Mouse (Mus musculus) cerebellum, adult 11 months (tissue): Measurements from ENCODE around the gene Kcnip3.

Source experiments
- DNase-seq: peaks from one replicate; pipeline ENCODE4 v3.0.0; 2022

The Kcnip3 gene

GRCm38 (mm10) chr2:127461351-127461750 is 60.5 kb downstream of the Kcnip3 start:
- no peak for DNase-seq

DNA sequence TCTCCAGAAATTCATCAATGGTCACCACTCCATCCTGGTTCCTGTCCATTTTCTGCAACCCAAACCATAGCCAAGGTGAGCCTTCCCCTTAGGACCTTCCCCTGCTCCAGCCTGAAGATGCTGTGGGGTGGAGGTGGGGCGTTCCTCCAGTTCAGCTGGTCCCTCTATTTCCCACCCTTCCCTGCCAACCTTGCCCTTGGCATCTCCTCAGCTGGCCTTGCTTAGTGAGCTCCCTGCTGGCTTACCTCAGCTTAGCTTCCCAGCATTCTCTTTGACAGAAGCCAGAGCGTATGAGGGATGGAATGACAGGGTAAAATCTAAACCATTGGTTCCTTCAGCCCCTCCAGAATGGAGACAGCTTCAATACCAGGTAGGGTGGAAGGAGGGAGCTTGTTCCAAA is 62.6 kb downstream of the Kcnip3 start:
- no peak for DNase-seq

GRCm38 (mm10) chr2:127453764-127454163 is 68.1 kb downstream of the Kcnip3 start:
- peak; percentile 65 for DNase-seq

DNA sequence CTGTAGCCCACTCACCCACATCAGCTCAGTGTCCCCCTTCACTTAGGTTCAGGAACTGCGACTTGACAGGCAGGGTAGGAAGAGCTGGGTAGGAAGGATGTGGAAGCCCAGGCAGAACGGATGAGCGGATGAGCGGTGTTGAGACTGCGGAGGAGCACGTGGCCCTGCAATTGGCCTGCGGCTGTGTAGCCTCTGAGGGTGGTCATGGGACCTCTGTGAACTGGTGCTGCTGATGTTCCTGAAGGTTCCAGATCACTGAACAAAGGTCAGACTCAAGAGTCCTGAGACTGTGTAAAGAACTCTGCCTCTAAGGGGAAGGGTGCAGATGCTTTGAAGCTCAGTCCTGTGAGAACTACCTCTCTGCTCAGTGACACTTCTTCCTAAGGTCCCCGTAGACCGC is 68.8 kb downstream of the Kcnip3 start:
- DNase-seq, result no peak

DNA sequence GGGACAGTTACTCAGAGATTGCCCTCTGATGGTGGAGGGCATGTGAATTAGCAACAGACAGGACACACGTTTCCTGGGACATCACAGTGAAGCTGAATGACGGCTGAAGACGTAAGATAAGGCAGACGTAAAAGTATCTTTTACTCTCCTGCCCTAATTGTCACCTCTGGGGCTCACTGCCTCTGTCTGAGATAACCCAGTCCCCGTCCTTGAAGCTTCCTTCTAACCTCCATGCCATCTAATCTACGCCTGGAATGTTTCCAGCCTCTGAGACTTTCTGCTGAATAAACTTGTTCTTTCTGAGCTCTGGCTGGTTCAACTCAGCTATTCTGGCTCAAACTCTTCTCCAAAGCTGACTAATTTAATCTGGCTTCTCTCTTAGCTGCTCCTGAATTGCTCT is 70.1 kb downstream of the Kcnip3 start:
- DNase-seq, result no peak

GRCm38 (mm10) chr2:127449691-127450090 is 72.2 kb downstream of the Kcnip3 start:
- DNase-seq, result no peak

DNA sequence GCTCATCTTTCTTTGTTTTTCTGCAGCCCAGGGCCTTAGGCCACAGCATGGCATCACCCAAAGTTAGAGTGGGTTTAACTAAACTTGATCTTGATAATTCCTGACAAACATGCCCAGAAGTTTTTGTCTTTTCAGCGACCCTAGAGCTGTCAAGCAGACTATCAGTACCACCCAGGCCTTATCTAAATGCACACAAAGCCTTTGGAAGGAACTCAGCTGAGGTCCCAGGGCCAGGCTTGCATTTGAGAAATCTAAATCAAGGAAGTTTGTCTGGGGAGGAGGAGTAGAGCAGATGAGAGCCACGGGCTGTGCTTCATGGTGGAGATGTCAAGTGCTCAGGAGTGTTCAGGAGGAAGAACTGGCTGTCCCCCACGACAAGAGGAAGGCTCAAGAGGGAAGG is 75.0 kb downstream of the Kcnip3 start:
- no peak for DNase-seq

- DNase-seq, result peak; percentile 84
Observed at GRCm38 (mm10) chr2:127444055-127444789, 77.7 kb downstream of the Kcnip3 start, which contains the start of gene Fahd2a. Gene Fahd2a, minus strand, starts transcription at chr2:127444565.

GRCm38 (mm10) chr2:127437697-127438096 is 84.2 kb downstream of the Kcnip3 start:
- no peak for DNase-seq

DNA sequence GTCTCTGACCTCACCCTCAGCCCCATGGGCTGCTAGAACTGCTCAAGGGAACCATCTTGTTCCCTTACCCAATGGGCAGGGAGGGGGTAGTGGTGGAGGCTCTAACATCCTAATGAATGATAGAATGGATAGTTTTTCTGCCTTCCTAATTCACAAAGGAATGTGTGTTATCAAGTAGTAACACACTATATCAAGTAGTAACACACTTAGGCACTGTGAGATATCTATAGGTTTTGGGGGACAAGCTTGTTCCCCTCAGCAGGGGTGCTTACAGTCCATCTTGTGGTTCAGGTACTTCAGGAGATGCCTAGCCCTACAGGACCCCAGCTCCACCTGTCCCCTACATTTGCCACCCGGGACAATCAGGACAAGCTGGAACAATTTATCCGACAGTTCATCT is 86.3 kb downstream of the Kcnip3 start:
- DNase-seq, result no peak

GRCm38 (mm10) chr2:127435135-127435534 is 86.8 kb downstream of the Kcnip3 start:
- DNase-seq, result no peak

DNA sequence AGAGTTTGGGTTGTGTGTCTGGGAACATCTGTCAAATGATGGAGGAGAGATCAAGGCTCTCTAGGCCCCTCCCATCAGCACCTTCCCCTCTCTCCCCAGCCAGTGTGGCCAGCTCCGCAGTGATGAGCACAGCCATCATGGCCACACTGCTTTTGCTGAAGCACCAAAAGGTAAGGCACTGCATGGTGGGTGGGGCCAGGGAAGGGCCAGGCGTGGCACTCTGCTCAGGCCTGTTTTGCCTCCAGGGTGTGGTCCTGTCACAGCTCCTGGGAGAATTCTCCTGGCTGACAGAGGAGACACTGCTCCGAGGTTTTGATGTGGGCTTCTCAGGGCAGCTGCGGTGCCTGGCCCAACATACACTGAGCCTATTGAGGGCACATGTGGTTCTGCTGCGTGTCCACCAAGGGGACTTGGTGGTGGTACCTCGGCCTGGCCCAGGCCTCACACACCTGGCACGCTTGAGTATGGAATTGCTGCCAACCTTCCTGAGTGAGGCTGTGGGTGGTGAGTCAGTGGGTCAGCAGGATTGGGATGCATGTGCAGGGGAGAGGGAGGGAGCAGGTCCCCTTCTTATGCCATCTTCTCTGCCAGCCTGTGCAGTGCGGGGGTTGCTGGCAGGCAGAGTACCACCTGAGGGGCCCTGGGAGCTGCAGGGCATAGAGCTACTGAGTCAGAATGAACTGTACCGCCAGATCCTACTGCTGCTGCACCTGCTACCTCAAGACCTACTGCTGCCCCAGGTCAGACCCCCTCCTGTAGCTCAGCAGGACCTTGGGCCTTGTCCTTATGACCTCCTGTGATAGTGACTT is 88.2 kb downstream of the Kcnip3 start:
- DNase-seq, result no peak

DNA sequence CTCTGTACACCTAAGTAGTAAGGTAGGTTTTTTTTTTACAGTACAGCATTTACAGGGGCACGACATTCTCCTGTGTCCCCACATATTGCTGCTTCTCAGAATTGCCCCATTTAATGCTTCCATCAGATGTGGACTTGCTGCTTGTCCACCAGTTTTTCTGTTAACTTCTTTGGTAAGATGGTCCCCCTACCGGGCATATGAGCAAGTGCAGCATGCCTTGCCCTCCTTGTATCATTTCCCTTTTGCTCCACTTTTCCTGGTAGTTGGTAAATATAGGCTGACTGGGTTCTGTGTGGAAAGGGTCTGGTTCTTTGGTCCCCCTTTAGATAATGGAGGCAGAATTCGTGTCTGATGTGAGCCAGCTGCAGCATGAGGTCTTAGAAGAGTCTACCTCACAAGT is 91.7 kb downstream of the Kcnip3 start:
- no peak for DNase-seq

GRCm38 (mm10) chr2:127424977-127425376 is 96.9 kb downstream of the Kcnip3 start, which contains the start of gene Gpat2:
Gene Gpat2, plus strand, starts transcription at chr2:127425199.
- DNase-seq, result no peak

DNA sequence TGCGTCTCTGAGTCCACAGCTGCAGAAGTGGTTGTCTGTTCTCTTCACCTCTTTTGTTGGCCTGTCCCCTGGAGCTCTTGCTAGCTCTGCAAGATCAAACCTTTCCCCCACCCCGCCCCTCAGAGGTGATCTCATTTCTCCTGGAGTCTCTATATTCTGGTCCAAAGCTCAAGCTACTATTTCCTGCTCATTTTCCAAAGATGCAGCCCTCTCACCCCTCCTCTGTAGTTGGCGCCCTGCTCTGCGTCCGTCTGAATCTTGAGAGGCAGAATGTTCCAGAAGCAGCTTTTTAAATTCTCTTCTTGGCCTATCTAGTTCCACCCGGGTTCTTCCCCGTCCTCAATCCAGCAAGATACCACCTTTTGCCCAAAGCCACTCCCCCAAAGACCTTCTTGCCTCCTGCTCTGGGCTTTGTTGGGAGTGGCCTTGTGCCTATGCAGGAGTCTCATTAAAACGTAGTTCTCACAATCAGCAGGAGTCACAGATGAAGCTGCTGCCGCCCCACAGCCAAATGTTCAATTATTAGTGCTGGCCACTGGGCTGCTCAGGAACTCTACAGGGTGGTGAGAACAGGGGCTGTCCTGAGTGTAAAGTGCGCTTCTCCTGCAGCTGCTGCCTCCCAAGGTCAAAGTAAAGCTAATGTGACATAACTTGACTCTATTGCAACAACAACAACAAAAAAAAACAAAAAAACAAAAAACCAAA is 103.5 kb downstream of the Kcnip3 start:
- no peak for DNase-seq

GRCm38 (mm10) chr2:127416706-127417105 is 105.2 kb downstream of the Kcnip3 start:
- DNase-seq, result no peak

DNA sequence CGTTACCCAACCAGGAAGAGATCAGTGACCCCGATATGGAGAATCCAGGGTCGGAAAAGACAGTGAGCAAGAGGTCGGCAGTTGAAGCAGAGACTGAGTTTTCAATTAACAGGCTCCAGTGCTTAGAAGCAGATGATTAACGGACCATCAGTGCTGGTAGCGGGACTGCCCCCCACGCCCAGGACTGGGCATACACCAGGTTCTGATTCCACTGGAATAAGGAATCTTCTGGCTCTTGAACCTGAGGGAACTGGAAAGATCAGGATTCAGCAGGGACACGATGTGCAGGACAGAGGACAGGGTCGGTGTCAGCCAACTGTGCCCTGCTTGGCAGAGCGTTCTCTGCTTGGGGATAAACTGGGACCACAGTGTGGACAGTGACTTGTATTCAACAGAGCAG is 106.1 kb downstream of the Kcnip3 start:
- no peak for DNase-seq

GRCm38 (mm10) chr2:127411126-127411525 is 110.8 kb downstream of the Kcnip3 start:
- DNase-seq, result no peak
